Mouse (Mus musculus) spleen, postnatal 36 days (tissue): ENCODE measurements around the gene Atp2b1.

Experiments used
- DNase-seq, 2 experiments: peaks; one replicate each; pipeline ENCODE4 v3.0.0; 2022; ENCODE audit warnings: low spot score in 2 of 2, mixed read lengths in 1 of 2

The Atp2b1 gene

DNA sequence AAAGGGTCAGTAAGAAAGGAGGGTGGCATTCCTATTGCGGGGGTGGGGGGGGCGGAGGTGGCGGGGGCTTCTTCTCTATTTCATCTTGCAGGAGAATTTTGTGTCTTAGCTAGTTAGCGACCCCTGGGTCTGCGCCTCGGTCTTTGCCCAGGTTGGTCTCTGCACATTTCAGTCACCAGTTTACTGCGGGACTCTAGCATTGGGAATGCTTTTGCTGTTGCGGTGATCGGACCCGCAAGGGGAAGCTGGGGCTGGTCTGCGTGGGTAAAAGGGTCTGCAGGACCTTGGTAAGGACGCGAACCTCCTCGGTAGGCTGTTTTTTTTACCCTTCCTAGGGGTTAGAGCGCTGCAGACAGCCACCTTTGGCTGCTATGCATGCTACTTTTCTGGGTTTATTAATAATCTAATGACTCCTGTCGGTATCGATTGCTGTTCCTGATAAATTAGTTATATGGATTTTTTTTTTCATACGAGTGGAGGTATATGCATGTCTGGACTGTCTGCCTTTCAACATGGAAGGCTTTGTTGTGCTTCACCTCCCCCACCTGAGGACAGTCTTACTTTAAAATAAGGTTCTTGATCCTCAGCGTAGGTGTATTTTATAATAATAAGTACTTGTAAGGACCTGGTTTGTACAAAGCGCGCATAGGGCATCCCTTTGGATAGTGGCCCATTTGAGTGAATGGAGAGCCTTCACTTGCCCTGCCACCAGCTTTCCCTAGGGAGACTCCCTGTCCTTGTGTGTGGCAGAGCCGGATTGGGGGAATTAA lies 2.0 kb downstream of the Atp2b1 start:
- DNase-seq: no peak

DNA sequence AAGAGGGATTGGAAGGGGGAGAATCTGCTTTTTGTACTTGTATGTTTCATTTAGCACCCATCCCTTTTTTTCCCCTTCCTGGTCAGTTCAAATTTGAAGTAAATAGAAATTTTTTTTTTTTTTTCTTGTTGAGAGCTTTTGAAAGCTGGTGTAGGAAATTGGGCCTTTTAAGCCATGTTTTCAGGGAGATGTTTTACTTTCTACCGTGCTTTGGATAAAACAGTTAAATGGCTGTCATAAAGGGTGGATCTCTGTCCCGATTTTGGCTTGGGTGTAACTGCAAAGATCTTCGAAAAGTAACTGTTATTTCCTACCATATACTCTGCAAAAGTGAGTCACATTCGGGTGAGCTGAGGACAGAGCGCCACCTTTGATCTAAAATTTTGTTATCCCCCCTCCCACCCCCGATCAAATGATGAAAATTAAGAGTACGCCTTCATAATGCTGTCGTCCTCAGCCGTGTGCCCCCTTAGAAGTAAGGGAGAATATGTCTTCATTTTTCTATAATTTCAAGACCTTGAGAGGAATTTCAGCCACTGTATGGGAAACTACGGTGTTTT lies 2.7 kb downstream of the Atp2b1 start:
- no peak for DNase-seq

DNA sequence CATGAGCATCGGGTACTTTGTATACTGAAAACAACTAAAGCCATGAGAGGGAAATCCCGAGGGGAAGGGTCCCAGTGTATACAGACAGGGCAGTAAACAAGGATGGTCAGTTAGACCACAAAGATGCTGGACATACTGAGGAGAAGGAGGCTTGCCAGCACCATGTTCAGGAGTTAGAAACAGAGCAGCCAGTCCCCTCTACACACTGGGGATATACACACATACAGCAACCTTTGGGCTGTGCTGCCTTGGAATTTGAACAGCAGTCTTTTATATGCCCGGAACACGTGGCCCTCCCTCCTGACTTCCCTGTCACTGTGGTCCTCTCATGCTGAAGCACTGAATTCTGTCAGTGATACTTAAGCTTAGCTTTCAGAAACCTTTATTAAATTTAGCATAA lies 10.9 kb downstream of the Atp2b1 start:
- DNase-seq: no peak

- DNase-seq: no peak
These were observed 12.8 kb downstream of the Atp2b1 start for GRCm38 (mm10) chr10:98926991-98927390.

- DNase-seq: no peak
These were observed 15.2 kb downstream of the Atp2b1 start for GRCm38 (mm10) chr10:98929444-98929843.

DNA sequence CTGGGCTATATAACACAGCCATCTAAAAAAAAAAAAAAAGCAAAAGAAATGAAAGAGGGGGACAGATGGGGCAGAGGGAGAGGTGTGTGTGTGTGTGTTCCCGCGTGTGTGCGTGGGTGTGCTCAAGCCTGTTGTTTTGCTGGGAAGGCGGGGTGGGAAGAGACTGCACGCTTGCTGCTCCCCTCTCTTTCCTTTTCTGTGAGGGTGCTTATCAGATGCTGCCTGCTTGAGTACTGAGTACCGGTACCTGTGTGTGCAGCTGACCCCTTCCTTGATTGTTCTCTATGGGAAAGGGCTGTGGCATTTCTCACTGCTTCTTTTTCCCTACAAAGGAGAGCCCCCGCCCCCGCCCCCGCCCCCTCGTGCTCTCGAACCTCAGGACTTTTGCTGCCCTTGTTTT lies 15.9 kb downstream of the Atp2b1 start:
- DNase-seq: no peak

- DNase-seq: no peak
These were observed 25.9 kb downstream of the Atp2b1 start for GRCm38 (mm10) chr10:98940137-98940536.

DNA sequence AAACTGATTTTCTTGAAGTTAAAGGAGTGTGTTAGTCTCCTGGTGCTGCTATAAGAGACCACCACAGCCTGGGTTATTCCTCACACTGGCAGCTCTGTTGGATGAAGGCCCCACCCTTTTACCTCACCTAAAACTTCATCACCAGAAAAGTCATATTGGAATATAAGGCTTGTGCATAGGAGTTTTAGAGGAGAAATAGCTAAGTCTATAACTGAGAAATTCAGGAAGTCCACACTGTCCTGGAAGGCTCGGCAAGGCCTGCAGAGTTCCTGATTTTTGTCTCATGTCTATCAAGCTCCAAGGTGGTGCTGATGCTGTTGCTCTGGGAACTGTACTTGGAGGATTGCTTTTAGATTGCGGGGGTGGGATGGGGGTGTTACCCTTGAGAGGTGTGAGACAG lies 26.6 kb downstream of the Atp2b1 start:
- no peak for DNase-seq

DNA sequence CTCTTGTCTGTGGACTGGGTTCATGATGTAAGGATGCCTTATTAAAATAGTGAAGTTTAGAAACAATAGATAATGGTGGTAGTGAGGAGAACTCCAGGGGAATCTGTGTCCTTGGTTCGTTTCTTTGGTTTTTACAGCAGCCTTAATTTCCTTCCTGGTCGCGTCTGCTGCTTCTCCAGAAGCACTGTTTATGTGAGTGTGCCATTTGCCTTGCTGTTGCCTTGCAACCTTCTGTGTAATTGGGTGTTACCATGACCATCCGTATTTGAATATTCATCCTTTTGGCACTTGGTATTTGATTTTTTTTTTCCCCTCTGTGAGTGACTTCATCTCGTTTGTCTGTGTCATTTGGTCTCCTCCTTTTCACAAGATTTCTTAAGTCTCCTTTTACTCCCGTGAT lies 27.8 kb downstream of the Atp2b1 start:
- no peak for DNase-seq

- no peak for DNase-seq
These were observed 28.8 kb downstream of the Atp2b1 start for GRCm38 (mm10) chr10:98942999-98943398.

- no peak for DNase-seq
These were observed 29.7 kb downstream of the Atp2b1 start for GRCm38 (mm10) chr10:98943894-98944293.

DNA sequence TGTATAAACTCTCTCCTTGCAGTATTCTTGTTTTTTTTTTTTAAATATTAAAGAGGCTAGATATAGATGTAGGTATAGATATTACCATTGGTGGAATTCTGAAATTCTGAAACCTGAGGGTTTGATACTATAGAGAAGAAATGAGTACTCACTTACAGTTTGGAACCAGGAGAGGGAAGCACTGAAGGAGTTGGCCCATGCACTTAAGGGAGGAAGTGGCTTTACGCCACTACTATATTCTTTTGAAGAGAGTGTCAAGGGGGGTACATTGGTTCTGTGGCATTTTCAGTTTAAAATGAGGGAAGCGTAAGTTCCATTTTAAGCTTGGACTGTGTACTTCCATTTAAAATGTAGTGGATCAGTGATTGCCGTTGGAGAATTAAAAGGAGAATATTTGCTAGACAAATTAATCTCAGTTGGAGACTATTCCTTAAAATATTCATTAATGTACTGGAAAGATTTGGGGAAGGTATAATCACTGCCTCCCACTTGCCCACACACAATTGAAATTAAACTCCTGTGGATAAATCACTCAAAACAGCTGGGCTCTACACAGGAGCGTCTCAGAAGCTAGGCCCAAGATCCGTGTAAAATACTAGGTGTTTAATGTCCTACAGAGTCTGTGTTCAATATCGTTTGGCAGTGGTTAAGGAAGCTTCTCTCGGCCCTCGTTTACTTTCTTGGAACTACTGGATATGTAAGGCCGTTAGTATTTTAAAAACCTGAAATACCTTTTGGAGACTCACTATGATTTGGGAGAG lies 32.0 kb downstream of the Atp2b1 start:
- no peak for DNase-seq

DNA sequence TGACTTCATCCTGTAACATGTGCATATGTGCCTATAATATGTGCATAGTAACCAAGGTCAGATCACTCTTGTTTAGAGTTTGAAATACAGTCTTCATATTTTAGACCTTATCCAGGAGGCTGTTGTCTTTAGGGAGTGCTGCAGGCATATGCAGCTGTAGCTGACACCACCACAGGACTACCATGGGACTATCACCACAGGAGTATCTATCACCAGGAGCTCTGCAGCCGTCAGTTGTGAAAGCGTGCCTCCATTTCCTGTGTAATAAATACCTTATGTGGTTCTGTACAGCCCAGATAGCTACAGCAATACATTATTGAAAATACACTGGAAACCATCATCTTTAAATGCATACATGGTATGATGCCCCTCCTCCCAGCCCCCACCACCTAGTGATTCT lies 33.0 kb downstream of the Atp2b1 start:
- no peak for DNase-seq

GRCm38 (mm10) chr10:98948096-98948495 lies 33.9 kb downstream of the Atp2b1 start:
- DNase-seq: no peak

- no peak for DNase-seq
These were observed 35.5 kb downstream of the Atp2b1 start for GRCm38 (mm10) chr10:98949750-98950149.

DNA sequence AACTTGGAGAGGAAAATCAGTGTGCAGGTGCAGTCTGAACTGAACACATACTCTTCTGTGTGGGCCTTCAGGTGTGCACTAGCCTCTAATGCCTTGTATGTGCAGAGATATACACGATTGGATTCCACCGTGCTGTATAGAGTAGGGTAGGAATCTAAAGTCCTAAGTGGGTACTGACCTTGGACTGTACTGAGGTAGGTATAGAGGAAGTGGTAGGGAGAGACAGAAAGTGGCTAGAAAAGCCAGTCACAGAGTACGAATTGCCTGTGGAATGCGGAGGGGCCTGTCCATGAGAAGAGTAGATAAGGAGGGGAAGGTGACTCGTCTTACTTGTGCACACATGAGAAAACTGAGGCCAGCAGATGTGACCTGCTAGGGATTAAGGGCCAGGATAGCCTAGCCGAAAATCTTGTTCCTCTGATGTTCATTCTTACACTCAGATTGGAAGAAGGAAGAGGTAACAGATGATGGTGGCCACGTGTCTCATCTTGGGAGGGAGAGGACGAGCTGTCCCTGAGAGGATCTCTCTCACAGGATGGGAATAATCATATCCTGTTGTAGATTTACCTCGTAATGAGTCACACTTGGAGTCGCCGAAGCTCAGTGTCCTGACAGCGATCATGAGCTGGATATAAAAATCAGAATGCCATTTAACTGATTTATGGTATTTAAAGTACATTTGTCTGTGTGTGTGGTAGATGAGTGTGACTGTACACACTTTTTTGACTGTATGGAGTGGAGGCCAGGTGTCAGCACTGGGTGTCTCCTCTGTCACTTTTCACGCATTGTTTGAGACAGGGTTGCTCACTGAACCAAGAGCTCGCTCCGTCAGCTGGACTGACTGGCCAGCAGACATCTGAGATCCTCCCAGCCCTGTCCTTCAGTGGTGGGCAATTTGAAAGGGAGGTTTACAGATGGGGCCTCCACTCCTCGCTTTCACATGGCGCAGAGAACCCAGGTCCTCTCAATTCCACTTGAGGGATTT lies 37.4 kb downstream of the Atp2b1 start:
- DNase-seq: no peak

DNA sequence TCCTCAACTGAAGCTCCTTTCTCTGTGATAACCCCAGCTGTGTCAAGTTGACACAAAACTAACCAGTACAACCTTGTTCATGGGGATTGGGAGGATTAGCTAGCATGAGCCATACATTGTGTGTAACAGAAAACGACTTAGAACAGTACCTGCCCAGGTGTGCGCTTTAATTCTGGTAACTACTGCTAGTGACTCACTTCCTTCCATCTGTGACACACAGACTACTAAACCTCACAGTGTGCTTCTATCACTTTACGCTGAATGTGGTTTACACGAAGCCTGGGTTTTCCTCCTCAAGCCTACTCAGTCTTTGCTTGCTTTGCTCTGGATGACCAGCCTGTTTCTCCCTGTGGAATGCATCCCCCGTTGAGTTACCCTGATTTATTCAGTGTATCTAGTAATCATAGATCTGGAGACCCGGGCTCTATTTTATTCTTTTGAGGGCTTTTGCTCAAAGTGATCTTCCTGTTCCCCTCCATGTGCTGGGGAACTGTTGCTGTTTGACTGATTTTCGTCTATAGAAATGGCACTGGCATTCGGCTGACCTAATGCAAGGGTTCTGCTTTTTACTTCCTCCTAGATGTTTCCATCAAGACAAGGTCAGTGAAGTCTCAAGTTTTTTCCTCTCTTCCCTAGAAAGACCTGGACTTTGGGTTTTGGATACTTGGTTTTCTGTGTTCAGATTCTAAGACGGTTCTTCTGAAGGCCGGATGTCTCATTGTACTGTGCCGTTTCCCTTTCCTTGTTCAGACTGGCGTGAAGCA lies 40.2 kb downstream of the Atp2b1 start:
- peak; percentile 33 to 45 for DNase-seq

GRCm38 (mm10) chr10:98956124-98956523 lies 41.9 kb downstream of the Atp2b1 start:
- no peak for DNase-seq

DNA sequence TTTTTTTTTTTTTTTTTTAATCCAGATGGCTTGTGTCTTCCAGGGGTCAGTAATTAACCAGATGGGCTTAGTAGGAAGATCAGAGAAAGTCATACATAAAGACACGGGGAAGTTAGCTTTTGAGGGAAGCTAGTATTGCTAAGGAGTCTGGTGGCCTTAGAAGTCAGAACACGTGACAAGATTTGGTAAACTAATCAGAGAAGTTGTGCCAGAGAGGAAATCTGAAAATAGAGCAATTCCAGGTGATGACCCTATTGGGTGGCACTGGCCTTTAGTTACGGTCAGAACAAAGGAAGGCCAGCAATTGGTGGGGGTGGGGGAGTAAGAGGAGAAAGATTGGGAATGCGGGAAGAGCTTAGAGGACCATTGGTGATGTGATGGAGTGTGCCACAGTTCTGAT lies 44.5 kb downstream of the Atp2b1 start:
- no peak for DNase-seq

GRCm38 (mm10) chr10:98959385-98959784 lies 45.2 kb downstream of the Atp2b1 start:
- DNase-seq: no peak

GRCm38 (mm10) chr10:98960911-98961310 lies 46.7 kb downstream of the Atp2b1 start:
- no peak for DNase-seq
